Mouse (Mus musculus) intestine, embryonic 14.5 days (tissue): Measurements from ENCODE around the gene Pla2g4e. TPM values are rescaled to one million over a fixed set of nuclear protein-coding genes. Genes with fewer than 3 reads are reported as not detected.
"Not testable (repeated sequence)": the region's sequence is repeated elsewhere in the genome, so short reads cannot be mapped to it uniquely, and the experiment has no call there.

Source experiments
- ATAC-seq: fragments of 200-750 bp; cut with Nextera tagmentation; replicated peaks from 2 replicates; pipeline ENCODE4 v1.8.0; 2017; ENCODE audit warnings: low read depth, moderate number of reproducible peaks, moderate TSS enrichment, moderate library complexity; ENCODE audit not compliant: low FRiP score, low TSS enrichment
- DNase-seq: peaks from one replicate; pipeline ENCODE4 v3.0.0-alpha.2; 2018; ENCODE audit warnings: low spot score
- H3K27ac ChIP-seq: fragments of 300-500 bp; sonication (generic); 2 replicates; pipeline ENCODE4 v1.5.1; 2014; ENCODE audit warnings: low read depth, mild to moderate bottlenecking, control low read depth
- H3K27me3 ChIP-seq: fragments of 300-500 bp; sonication (generic); replicated peaks from 2 replicates; pipeline ENCODE4 v1.6.1; 2014; ENCODE audit warnings: low read length, control low read depth; ENCODE audit not compliant: control insufficient read depth, insufficient read depth
- H3K36me3 ChIP-seq: fragments of 300-500 bp; sonication (generic); 2 replicates; pipeline ENCODE4 v1.6.1; 2014; ENCODE audit warnings: low read length, control low read depth; ENCODE audit not compliant: control insufficient read depth, insufficient read depth
- H3K4me1 ChIP-seq: fragments of 300-500 bp; sonication (generic); replicated peaks from 2 replicates; pipeline ENCODE4 v1.6.1; 2014; ENCODE audit warnings: low read length, control low read depth, mixed read lengths; ENCODE audit not compliant: control insufficient read depth, insufficient read depth
- H3K4me2 ChIP-seq: fragments of 300-500 bp; sonication (generic); 2 replicates; pipeline ENCODE4 v1.6.1; 2014; ENCODE audit warnings: low read length
- H3K4me3 ChIP-seq: fragments of 300-500 bp; sonication (generic); 2 replicates; pipeline ENCODE4 v1.5.1; 2014; ENCODE audit warnings: low read depth, low read length, control low read depth, mixed read lengths
- H3K9ac ChIP-seq: fragments of 300-500 bp; sonication (generic); 2 replicates; pipeline ENCODE4 v1.6.1; 2014; ENCODE audit warnings: mild to moderate bottlenecking, low read length
- H3K9me3 ChIP-seq: fragments of 300-500 bp; sonication (generic); 2 replicates; pipeline ENCODE4 v1.6.1; 2016; ENCODE audit warnings: low read length, control low read depth; ENCODE audit not compliant: control insufficient read depth
- WGBS: fragments of 180-500 bp; shearing (Covaris S2); extraction: QIAGEN DNeasy Blood & Tissue Kit; methylation state at CpG from one replicate; pipeline ENCODE4 v1.1.7; 2014; 5-methylcytosine and 5-hydroxymethylcytosine counted together
- polyA plus RNA-seq: library from polyadenylated mRNA; unstranded; fragments of >200 nt; fragmentation: Nextera tagmentation; extraction: Ambion mirVana; gene quantifications from 2 replicates; pipeline ENCODE4 v1.2.1, GENCODE M21; 2014

Pla2g4e gene
- polyA plus RNA-seq, 1 experiment from 2014 or later = 0.05 TPM

GRCm38 (mm10) chr2:120252644-120253043 lies 7.5 kb upstream of the Pla2g4e start:
- no peaks in the 10 kb centered on the region for H3K9me3 ChIP-seq
- H3K27me3 ChIP-seq = no peaks in the 10 kb centered on the region
- no peaks in the 10 kb centered on the region for H3K36me3 ChIP-seq
- WGBS = 91% methylated on average over 6 of the region's 6 CpGs
- no peak overlapping the region for H3K27ac ChIP-seq
- no peak overlapping the region for H3K4me2 ChIP-seq
- ATAC-seq (no peak), DNase-seq (no peak)
- no peaks in the 10 kb centered on the region for H3K4me1 ChIP-seq
- H3K9ac ChIP-seq = no peak overlapping the region
- H3K4me3 ChIP-seq = no peak overlapping the region

GRCm38 (mm10) chr2:120245421-120246016 lies 384 bp upstream of the Pla2g4e start:
- Histone ChIP-seq H3K4me1 (no peaks in the 10 kb centered on the region; the same call in 1 of the 2 replicates), H3K36me3 (no peaks in the 10 kb centered on the region), H3K4me2 (peak overlapping the region; percentile 73), H3K27me3 (peaks cover 14% of the 10 kb centered on the region), H3K9ac (peak overlapping the region; percentile 11; the same call in 1 of the 2 replicates), H3K9me3 (no peaks in the 10 kb centered on the region), H3K27ac (no peak overlapping the region), H3K4me3 (peak overlapping the region; percentile 37)
- DNase-seq = no peak
- ATAC-seq = 0 out of 2 replicates have a peak, but pooled peaks have one; percentile 36
- WGBS = 19% methylated on average over 9 of the region's 9 CpGs

GRCm38 (mm10) chr2:120243995-120244394 lies 1.1 kb downstream of the Pla2g4e start:
- Histone ChIP-seq H3K4me3 (no peak overlapping the region), H3K27ac (no peak overlapping the region), H3K36me3 (no peaks in the 10 kb centered on the region), H3K4me1 (no peaks in the 10 kb centered on the region; the same call in 1 of the 2 replicates), H3K27me3 (peaks cover 14% of the 10 kb centered on the region), H3K9me3 (no peaks in the 10 kb centered on the region), H3K4me2 (no peak overlapping the region), H3K9ac (no peak overlapping the region)
- no peak for ATAC-seq
- WGBS = 84% methylated on average over 2 of the region's 2 CpGs
- no peak for DNase-seq

- Histone ChIP-seq H3K27ac (no peak overlapping the region), H3K36me3 (no peaks in the 10 kb centered on the region), H3K4me2 (no peak overlapping the region), H3K4me3 (no peak overlapping the region), H3K27me3 (peaks cover 14% of the 10 kb centered on the region), H3K9ac (no peak overlapping the region), H3K9me3 (no peaks in the 10 kb centered on the region), H3K4me1 (no peaks in the 10 kb centered on the region; the same call in 1 of the 2 replicates)
- DNase-seq (no peak), ATAC-seq (no peak)
- 81% methylated on average over 5 of the region's 5 CpGs for WGBS
Measured at GRCm38 (mm10) chr2:120242791-120243467, 2.2 kb downstream of the Pla2g4e start.

- not testable (repeated sequence) for H3K27me3 ChIP-seq, H3K4me1 ChIP-seq, H3K4me3 ChIP-seq, H3K9me3 ChIP-seq, H3K36me3 ChIP-seq, H3K9ac ChIP-seq, DNase-seq, H3K4me2 ChIP-seq, H3K27ac ChIP-seq, ATAC-seq
- 92% methylated on average over 6 of the region's 9 CpGs for WGBS
Measured at GRCm38 (mm10) chr2:120238733-120239132, 6.4 kb downstream of the Pla2g4e start.

GRCm38 (mm10) chr2:120237784-120238183 lies 7.4 kb downstream of the Pla2g4e start:
- no peaks in the 10 kb centered on the region for H3K9me3 ChIP-seq
- H3K27me3 ChIP-seq = no peaks in the 10 kb centered on the region
- no peak for DNase-seq
- no peak for ATAC-seq
- no peak overlapping the region for H3K27ac ChIP-seq
- 67% methylated on average over 5 of the region's 5 CpGs for WGBS
- H3K4me3 ChIP-seq = no peak overlapping the region
- H3K36me3 ChIP-seq = no peaks in the 10 kb centered on the region
- H3K4me2 ChIP-seq = no peak overlapping the region
- H3K9ac ChIP-seq = no peak overlapping the region
- no peaks in the 10 kb centered on the region for H3K4me1 ChIP-seq

GRCm38 (mm10) chr2:120235947-120236640 lies 9.0 kb downstream of the Pla2g4e start:
- no peak overlapping the region for H3K9ac ChIP-seq
- H3K9me3 ChIP-seq = no peaks in the 10 kb centered on the region
- DNase-seq (no peak), ATAC-seq (no peak)
- H3K4me1 ChIP-seq = no peaks in the 10 kb centered on the region
- 77% methylated on average over 3 of the region's 3 CpGs for WGBS
- no peaks in the 10 kb centered on the region for H3K27me3 ChIP-seq
- H3K27ac ChIP-seq = no peak overlapping the region
- H3K36me3 ChIP-seq = no peaks in the 10 kb centered on the region
- no peak overlapping the region for H3K4me2 ChIP-seq
- H3K4me3 ChIP-seq = no peak overlapping the region

GRCm38 (mm10) chr2:120235381-120235780 lies 9.8 kb downstream of the Pla2g4e start:
- Histone ChIP-seq H3K4me1 (no peaks in the 10 kb centered on the region), H3K4me3 (no peak overlapping the region), H3K27ac (no peak overlapping the region), H3K27me3 (no peaks in the 10 kb centered on the region), H3K9ac (no peak overlapping the region), H3K4me2 (no peak overlapping the region), H3K9me3 (no peaks in the 10 kb centered on the region), H3K36me3 (no peaks in the 10 kb centered on the region)
- ATAC-seq = no peak
- 57% methylated on average over 3 of the region's 3 CpGs for WGBS
- DNase-seq = no peak
